12 mouse cellular contexts compared by ENCODE assay signal in the genomic region with DNA sequence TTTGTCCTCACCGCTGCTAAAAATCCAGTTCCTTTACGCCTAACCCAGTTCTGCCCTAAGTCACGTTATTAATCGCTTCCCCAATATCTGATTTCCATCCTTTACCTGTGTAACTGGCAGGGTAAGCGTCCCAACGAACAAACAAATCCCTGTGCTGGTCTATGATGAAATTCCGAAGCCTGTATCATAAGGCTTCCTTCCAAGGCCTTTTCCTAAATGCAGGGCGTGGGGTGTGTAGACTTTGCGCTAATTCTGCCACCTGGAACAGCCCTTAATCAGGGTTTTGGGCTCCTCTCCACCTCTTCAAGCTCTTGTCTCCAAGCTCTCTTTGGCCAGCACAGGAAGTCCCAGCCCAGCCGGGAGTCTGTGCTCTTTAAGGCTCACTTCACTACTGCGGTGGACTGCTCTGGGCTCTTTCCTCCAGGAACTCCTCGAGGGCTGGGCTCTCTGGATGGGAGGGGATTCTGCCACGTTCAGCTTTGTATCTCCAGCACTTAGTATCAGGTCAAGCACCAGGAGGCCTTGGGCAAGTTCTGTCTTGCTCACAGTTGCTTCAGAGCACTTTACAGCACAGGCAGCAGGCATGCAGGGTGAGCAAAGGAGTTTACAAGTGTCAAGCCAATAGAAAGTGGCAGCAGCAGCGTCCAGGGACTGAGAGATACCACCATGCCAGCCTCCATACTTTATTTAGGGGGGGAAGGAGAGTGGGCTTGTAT. TPM values are rescaled to one million over a fixed set of nuclear protein-coding genes. Genes with fewer than 3 reads are reported as not detected.
DNase-seq lines count a peak whose midpoint lies in the region; ATAC-seq and TF ChIP-seq lines count a peak whose summit lies in the region.
"Had no signal": no experiment of that assay in that cellular context is flagged by ENCODE, and none has a peak within 500 bp of the region (broad histone marks: within the 10 kb centered on the region; RNA-seq: fewer than 3 reads in every experiment).

No protein-coding gene starts in this region.

- H3K4me3 ChIP-seq in heart, adult 2 months: no peak overlapping the region
- no peak overlapping the region for H3K4me3 ChIP-seq in lung, embryonic 15.5 days
- H3K4me3 ChIP-seq in embryonic facial prominence, embryonic 13.5 days: no peak overlapping the region
- H3K4me3 ChIP-seq in liver, embryonic 12.5 days: no peak overlapping the region

- 0 out of 2 replicates have a peak, but pooled peaks have one; percentile 33 for TF ChIP-seq POLR2A in heart, adult 2 months (IDR thresholded peaks at IDR 0.05; ENCODE audit: insufficient read depth, low read depth, low read length)

- H3K27me3 ChIP-seq in heart, adult 2 months (ENCODE audit: control insufficient read depth, insufficient read depth, low read length): no peaks in the 10 kb centered on the region
- no peaks in the 10 kb centered on the region for H3K27me3 ChIP-seq in lung, embryonic 15.5 days
- H3K27me3 ChIP-seq in embryonic facial prominence, embryonic 13.5 days: no peaks in the 10 kb centered on the region
- no peaks in the 10 kb centered on the region for H3K27me3 ChIP-seq in liver, embryonic 12.5 days (replicated peaks)

- H3K9ac ChIP-seq in heart, adult 2 months (ENCODE audit: low read depth, low read length): no peak overlapping the region
- no peak overlapping the region for H3K9ac ChIP-seq in lung, embryonic 15.5 days
- H3K9ac ChIP-seq in embryonic facial prominence, embryonic 13.5 days: no peak overlapping the region
- no peak overlapping the region for H3K9ac ChIP-seq in liver, embryonic 12.5 days

- DNase-seq in heart, adult 2 months: peak; percentile 30 to 31
- DNase-seq in heart, adult 8-10 months (ENCODE audit: low spot score): no peak
- DNase-seq in lung, postnatal 36 days: no peak
- DNase-seq in right cerebral cortex, postnatal 4 days: no peak
- no peak for DNase-seq in urinary bladder, adult 2 months (ENCODE audit: low spot score)
- DNase-seq: cerebellum, adult 18-20 months; right cerebral cortex, postnatal 25 days had no signal

- no peaks in the 10 kb centered on the region for H3K9me3 ChIP-seq in lung, embryonic 15.5 days
- no peaks in the 10 kb centered on the region for H3K9me3 ChIP-seq in embryonic facial prominence, embryonic 13.5 days
- H3K9me3 ChIP-seq in liver, embryonic 12.5 days (replicated peaks): no peaks in the 10 kb centered on the region

- 42% methylated on average over 14 of the region's 14 CpGs for WGBS in heart, adult 2 months
- 56% methylated on average over 14 of the region's 14 CpGs for WGBS in lung, embryonic 15.5 days
- WGBS in embryonic facial prominence, embryonic 13.5 days: 62% methylated on average over 14 of the region's 14 CpGs
- WGBS in liver, embryonic 12.5 days (ENCODE audit: insufficient replicate concordance): 58% methylated on average over 14 of the region's 14 CpGs

- H3K79me2 ChIP-seq in heart, adult 2 months (replicated peaks; ENCODE audit: control insufficient read depth, insufficient read depth, low read length): no peaks in the 10 kb centered on the region

- intact Hi-C loops in heart, adult 2 months (cut with DNase I): no loop called here

- ATAC-seq in lung, embryonic 15.5 days (ENCODE audit: borderline replicate concordance, extremely low read depth, low FRiP score, low TSS enrichment): no peak
- no peak for ATAC-seq in embryonic facial prominence, embryonic 13.5 days (ENCODE audit: insufficient number of reproducible peaks, insufficient read depth, low FRiP score, low TSS enrichment, low read depth)
- no peak for ATAC-seq in liver, embryonic 12.5 days
- ATAC-seq: CD4-positive, CD25-positive, alpha-beta regulatory T cell, adult 4 months had no signal

- H3K4me1 ChIP-seq in heart, adult 2 months (ENCODE audit: control insufficient read depth, insufficient read depth, low read length): peaks cover 4% of the 10 kb centered on the region
- H3K4me1 ChIP-seq in lung, embryonic 15.5 days: peaks cover 40% of the 10 kb centered on the region
- H3K4me1 ChIP-seq in embryonic facial prominence, embryonic 13.5 days: peaks cover 7% of the 10 kb centered on the region; the same call in 1 of the 2 replicates
- H3K4me1 ChIP-seq in liver, embryonic 12.5 days: peaks cover 10% of the 10 kb centered on the region

- TF ChIP-seq EP300 in heart, adult 2 months (IDR thresholded peaks at IDR 0.05; ENCODE audit: insufficient read depth, low read depth, low read length): no peak

- H3K4me2 ChIP-seq in lung, embryonic 15.5 days: no peak overlapping the region; the same call in 1 of the 2 replicates
- H3K4me2 ChIP-seq in embryonic facial prominence, embryonic 13.5 days: no peak overlapping the region
- no peak overlapping the region for H3K4me2 ChIP-seq in liver, embryonic 12.5 days

- no peak for TF ChIP-seq CTCF in heart, adult 2 months (IDR thresholded peaks at IDR 0.05)

- no peaks in the 10 kb centered on the region for H3K36me3 ChIP-seq in heart, adult 2 months (ENCODE audit: control insufficient read depth, insufficient read depth, low read length)
- no peaks in the 10 kb centered on the region for H3K36me3 ChIP-seq in lung, embryonic 15.5 days
- H3K36me3 ChIP-seq in embryonic facial prominence, embryonic 13.5 days: peaks cover 3% of the 10 kb centered on the region
- no peaks in the 10 kb centered on the region for H3K36me3 ChIP-seq in liver, embryonic 12.5 days

- peak overlapping the region; percentile 61 for H3K27ac ChIP-seq in heart, adult 2 months
- H3K27ac ChIP-seq in lung, embryonic 15.5 days: peak overlapping the region; percentile 46; the same call in 1 of the 2 replicates
- H3K27ac ChIP-seq in embryonic facial prominence, embryonic 13.5 days: 0 out of 2 replicates have a peak overlapping the region, but pooled peaks have one; percentile 11
- peak overlapping the region; percentile 51; the same call in 1 of the 2 replicates for H3K27ac ChIP-seq in liver, embryonic 12.5 days
- H3K27ac ChIP-seq: macrophage had no signal

RNA-seq across cellular contexts. Expression of gene Mpzl1, which starts 48.8 kb away (rescaled TPM):
- 10 to 100 TPM; 15.1 to 19.7 TPM for total RNA-seq in heart, adult 2 months (2021)
- 18.3 and 25.6 TPM in 2 replicates for polyA plus RNA-seq in heart, adult 2 months (2012; rRNA removed)
- total RNA-seq in heart, adult 8-10 months (2022): 10 to 100 TPM; 12.3 to 13.6 (median 12.4) TPM
- polyA plus RNA-seq in lung, embryonic 15.5 days (2015; fragmentation: Nextera tagmentation; extraction: Ambion mirVana): 193 and 203 TPM in 2 replicates
- 146 and 163 TPM in 2 replicates for polyA plus RNA-seq in embryonic facial prominence, embryonic 13.5 days (2015; fragmentation: Nextera tagmentation; extraction: Ambion mirVana)
- polyA plus RNA-seq in liver, embryonic 12.5 days (2016; fragmentation: Nextera tagmentation; extraction: Ambion mirVana): 49.3 and 50.3 TPM in 2 replicates
- polyA plus RNA-seq in urinary bladder, adult 2 months (2012; rRNA removed): 77.7 and 84.2 TPM in 2 replicates

Comparison
In these comparisons a context has a peak if more than half of its experiments do, and no peak if none do; other contexts are left out.
1. DNase-seq: peak in heart, adult 2 months (2 of 2); none in heart, adult 8-10 months (single experiment), lung, postnatal 36 days (single experiment), right cerebral cortex, postnatal 4 days (single experiment) and urinary bladder, adult 2 months (single experiment).
2. H3K27ac ChIP-seq: peak in every context shown above with its lines; median percentile 61 in heart, adult 2 months; 51 in liver, embryonic 12.5 days; 46 in lung, embryonic 15.5 days; 11 in embryonic facial prominence, embryonic 13.5 days.